Mouse (Mus musculus): Measurements from ENCODE around the gene Nrip2.

DNA sequence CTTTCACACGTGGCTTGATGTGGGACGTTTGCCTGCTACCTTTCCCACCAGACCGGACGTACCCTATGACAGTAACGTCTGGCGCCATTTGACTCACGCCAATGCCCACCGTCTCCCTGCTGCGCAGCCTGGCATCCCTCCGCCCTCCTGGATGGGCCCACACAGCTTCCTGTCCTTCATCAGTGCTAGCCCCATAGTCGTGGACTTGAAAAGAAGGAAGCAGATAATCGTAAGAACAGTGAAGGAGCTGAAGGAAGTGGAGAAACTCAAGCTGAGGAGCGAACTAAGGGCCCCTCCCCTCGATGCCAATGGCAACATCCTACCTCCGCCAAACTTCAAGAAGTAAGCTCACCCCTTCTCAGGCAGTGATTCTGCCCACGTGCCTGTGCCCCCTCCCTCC lies 19.5 kb upstream of the Nrip2 start:
- no peak for TF ChIP-seq CTCF (conservative IDR thresholded peaks at IDR 0.05; ENCODE audit: insufficient read depth, insufficient read length, low read depth, low read length)
- no peak for TF ChIP-seq POLR2A (IDR thresholded peaks at IDR 0.05; ENCODE audit: low read depth, low read length)
